In genomic region chr16:19982537-19983257, GRCm38 (mm10) we compare ENCODE assay signal across 9 mouse cellular contexts. TPM values are rescaled to one million over a fixed set of nuclear protein-coding genes. Genes with fewer than 3 reads are reported as not detected.
DNase-seq lines count a peak whose midpoint lies in the region; ATAC-seq lines count a peak whose summit lies in the region.
"Had no signal": no experiment of that assay in that cellular context is flagged by ENCODE, and none has a peak within 500 bp of the region (broad histone marks: within the 10 kb centered on the region; RNA-seq: fewer than 3 reads in every experiment).

Gene Klhl6 (minus strand): TSS chr16:19983037.

- H3K4me3 ChIP-seq in embryonic facial prominence, embryonic 10.5 days: no peak within 1 kb of the TSS
- peak within 1 kb of the TSS; percentile 6; the same call in 1 of the 2 replicates for H3K4me3 ChIP-seq in hindbrain, embryonic 16.5 days (ENCODE audit: low read length)
- peak within 1 kb of the TSS; percentile 44 for H3K4me3 ChIP-seq in liver, embryonic 15.5 days (replicated peaks)

- no peak within 1 kb of the TSS for H3K4me2 ChIP-seq in hindbrain, embryonic 16.5 days (ENCODE audit: low read length)
- H3K4me2 ChIP-seq in liver, embryonic 15.5 days: peak within 1 kb of the TSS; percentile 48

- no peak within 1 kb of the TSS for H3K27ac ChIP-seq in embryonic facial prominence, embryonic 10.5 days (replicated peaks)
- no peak within 1 kb of the TSS for H3K27ac ChIP-seq in hindbrain, embryonic 16.5 days (ENCODE audit: low read depth, low read length)
- 0 out of 2 replicates have a peak within 1 kb of the TSS, but pooled peaks have one; percentile 29 for H3K27ac ChIP-seq in liver, embryonic 15.5 days (replicated peaks)

- no peak within 1 kb of the TSS for H3K9ac ChIP-seq in hindbrain, embryonic 16.5 days (ENCODE audit: low read depth, low read length)
- 0 out of 2 replicates have a peak within 1 kb of the TSS, but pooled peaks have one; percentile 3 for H3K9ac ChIP-seq in liver, embryonic 15.5 days

- H3K27me3 ChIP-seq in embryonic facial prominence, embryonic 10.5 days (replicated peaks; ENCODE audit: low read depth, poor library complexity, severe bottlenecking): no peaks in the 10 kb centered on the region
- H3K27me3 ChIP-seq in hindbrain, embryonic 16.5 days (replicated peaks; ENCODE audit: control insufficient read depth, insufficient read depth, low read length): no peaks in the 10 kb centered on the region
- no peaks in the 10 kb centered on the region for H3K27me3 ChIP-seq in liver, embryonic 15.5 days
- H3K27me3 ChIP-seq: Patski had no signal

- no peaks in the 10 kb centered on the region for H3K9me3 ChIP-seq in embryonic facial prominence, embryonic 10.5 days
- no peaks in the 10 kb centered on the region for H3K9me3 ChIP-seq in hindbrain, embryonic 16.5 days (ENCODE audit: control insufficient read depth, low read length)
- no peaks in the 10 kb centered on the region for H3K9me3 ChIP-seq in liver, embryonic 15.5 days (replicated peaks)

- no peaks in the 10 kb centered on the region for H3K4me1 ChIP-seq in embryonic facial prominence, embryonic 10.5 days
- no peaks in the 10 kb centered on the region for H3K4me1 ChIP-seq in hindbrain, embryonic 16.5 days (ENCODE audit: control insufficient read depth, insufficient read depth, low read depth, low read length)
- H3K4me1 ChIP-seq in liver, embryonic 15.5 days (replicated peaks): peaks cover 9% of the 10 kb centered on the region

- no peaks in the 10 kb centered on the region for H3K36me3 ChIP-seq in embryonic facial prominence, embryonic 10.5 days (replicated peaks)
- no peaks in the 10 kb centered on the region for H3K36me3 ChIP-seq in hindbrain, embryonic 16.5 days (ENCODE audit: control insufficient read depth, insufficient read depth, low read length)
- H3K36me3 ChIP-seq in liver, embryonic 15.5 days (replicated peaks): no peaks in the 10 kb centered on the region

- DNase-seq in left cerebral cortex, postnatal 10 days (ENCODE audit: extremely low spot score in 1 of 2, low spot score in 2 of 2): peak; percentile 2 to 57
- no peak for DNase-seq in left cerebral cortex, postnatal 4 days
- DNase-seq in embryonic facial prominence, embryonic 10.5 days (ENCODE audit: low spot score): peak; percentile 16
- peak; percentile 60 to 61 for DNase-seq in spleen, adult 18-20 months
- DNase-seq in urinary bladder, postnatal 14 days (ENCODE audit: low spot score): no peak
- no peak for DNase-seq in frontal cortex, adult 2 months (ENCODE audit: extremely low spot score in 1 of 2, low spot score in 1 of 2)

- ATAC-seq in hindbrain, embryonic 16.5 days: no peak
- ATAC-seq in liver, embryonic 15.5 days (ENCODE audit: insufficient read depth): peak; percentile 60
- ATAC-seq: Patski had no signal

- intact Hi-C loops in left cerebral cortex, postnatal 10 days (cut with DNase I): no loop called here
- intact Hi-C loops in left cerebral cortex, postnatal 4 days (cut with DNase I): no loop called here

- WGBS in embryonic facial prominence, embryonic 10.5 days: 70% methylated on average over 14 of the region's 14 CpGs
- 68% methylated on average over 14 of the region's 14 CpGs for WGBS in hindbrain, embryonic 16.5 days
- WGBS in liver, embryonic 15.5 days (ENCODE audit: insufficient replicate concordance): 8% methylated on average over 14 of the region's 14 CpGs

RNA-seq across cellular contexts. Expression of gene Klhl6, which starts in this region (rescaled TPM):
- total RNA-seq in left cerebral cortex, postnatal 10 days (2021): 1 to 10 TPM; 2.5 to 3.0 TPM
- total RNA-seq in left cerebral cortex, postnatal 4 days (2021): 1 to 10 TPM; 2.5 to 2.6 TPM
- polyA plus RNA-seq in embryonic facial prominence, embryonic 10.5 days (2016; fragmentation: Nextera tagmentation; extraction: Ambion mirVana): 8.7 and 9.7 TPM in 2 replicates
- 4.0 and 4.7 TPM in 2 replicates for polyA plus RNA-seq in hindbrain, embryonic 16.5 days (2015; fragmentation: Nextera tagmentation; extraction: Ambion mirVana)
- 11.1 and 12.0 TPM in 2 replicates for polyA plus RNA-seq in liver, embryonic 15.5 days (2015; fragmentation: Nextera tagmentation; extraction: Ambion mirVana)
- 2.0 and 3.6 TPM in 2 replicates for polyA plus RNA-seq in frontal cortex, adult 2 months (2012; rRNA removed)

Comparison
In these comparisons a context has a peak if more than half of its experiments do, and no peak if none do; other contexts are left out.
1. DNase-seq: peak in left cerebral cortex, postnatal 10 days (2 of 2), embryonic facial prominence, embryonic 10.5 days (single experiment) and spleen, adult 18-20 months (2 of 2); none in left cerebral cortex, postnatal 4 days (single experiment), urinary bladder, postnatal 14 days (single experiment) and frontal cortex, adult 2 months (0 of 2).